Mouse (Mus musculus) gastrocnemius, postnatal 25 days (tissue): ENCODE measurements around the gene Shisa9. TPM values are rescaled to one million over a fixed set of nuclear protein-coding genes. Genes with fewer than 3 reads are reported as not detected.
"Not testable (repeated sequence)": the region's sequence is repeated elsewhere in the genome, so short reads cannot be mapped to it uniquely, and the experiment has no call there.

Experiments used
- DNase-seq: peaks from one replicate; pipeline ENCODE4 v3.0.0; 2022
- long read RNA-seq, 2 experiments: library from polyadenylated mRNA; stranded (forward); transcript quantifications; one replicate each; pipeline ENCODE4 v2.0.0; 2021
- total RNA-seq, 2 experiments: library from RNA; stranded (reverse); gene quantifications; 1 replicate in 1 of 2; 2 replicates in 1 of 2; pipeline ENCODE4 v1.2.3; 2021

Shisa9 gene
- not detected for total RNA-seq
- long read RNA-seq, experiment 1, result 0 reads
- long read RNA-seq, experiment 2, result 0 reads

DNA sequence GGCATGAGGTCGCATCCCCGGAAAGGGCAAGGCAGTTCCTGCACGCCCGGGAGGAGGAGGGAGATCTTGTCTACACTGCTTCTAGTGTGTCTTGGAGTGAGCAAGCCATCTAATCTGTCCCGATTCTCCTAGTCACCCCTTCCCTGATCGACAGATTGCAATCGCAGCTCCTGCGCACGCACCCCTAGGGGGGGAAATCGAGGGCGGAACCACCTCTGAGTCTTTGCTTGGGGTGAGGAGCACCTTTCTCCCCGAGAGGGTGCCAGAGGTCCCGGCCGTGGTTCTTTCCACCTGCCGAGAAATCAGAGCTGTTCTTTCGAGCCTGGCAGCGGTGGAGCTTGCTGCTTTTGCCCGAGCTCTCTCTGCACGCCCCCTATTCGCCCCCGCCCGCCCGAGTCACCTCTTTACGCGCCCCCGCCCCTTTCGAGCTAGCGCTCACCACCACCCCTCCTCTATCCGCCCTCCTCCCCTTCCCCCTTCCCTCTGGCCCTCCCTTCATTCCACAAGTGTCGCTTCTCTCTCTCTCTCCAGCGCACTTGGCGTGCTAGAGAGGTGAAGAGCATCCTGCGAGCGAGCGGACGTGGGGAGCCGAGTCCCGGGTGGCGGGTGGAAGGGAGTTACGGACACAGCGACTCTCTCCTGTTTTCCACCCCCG is at the start of gene Shisa9:
Shisa9 (plus strand) TSS at position 498 of the 655 bp plus-strand sequence.
- DNase-seq, result no peak

GRCm38 (mm10) chr16:11940477-11940876 is 43.4 kb upstream of the Shisa9 start:
- DNase-seq, result no peak

GRCm38 (mm10) chr16:11960691-11961090 is 23.2 kb upstream of the Shisa9 start:
- no peak for DNase-seq

DNA sequence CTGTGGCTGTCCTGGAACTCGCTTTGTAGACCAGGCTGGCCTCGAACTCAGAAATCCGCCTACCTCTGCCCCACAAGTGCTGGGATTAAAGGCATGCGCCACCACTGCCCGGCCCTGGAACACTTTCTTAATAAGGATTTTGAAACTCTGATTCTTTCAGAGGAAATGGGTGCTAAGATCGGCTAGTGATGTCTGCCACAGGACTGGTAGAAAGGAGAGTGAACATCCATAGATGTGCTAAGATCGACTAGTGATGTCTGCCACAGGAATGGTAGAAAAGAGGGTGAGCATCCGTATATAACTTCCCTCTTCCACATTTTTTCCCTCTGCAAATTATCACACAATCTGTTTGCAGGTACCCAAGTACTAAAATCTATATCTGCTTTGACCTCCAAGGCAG is 17.9 kb upstream of the Shisa9 start:
- DNase-seq, result no peak

DNA sequence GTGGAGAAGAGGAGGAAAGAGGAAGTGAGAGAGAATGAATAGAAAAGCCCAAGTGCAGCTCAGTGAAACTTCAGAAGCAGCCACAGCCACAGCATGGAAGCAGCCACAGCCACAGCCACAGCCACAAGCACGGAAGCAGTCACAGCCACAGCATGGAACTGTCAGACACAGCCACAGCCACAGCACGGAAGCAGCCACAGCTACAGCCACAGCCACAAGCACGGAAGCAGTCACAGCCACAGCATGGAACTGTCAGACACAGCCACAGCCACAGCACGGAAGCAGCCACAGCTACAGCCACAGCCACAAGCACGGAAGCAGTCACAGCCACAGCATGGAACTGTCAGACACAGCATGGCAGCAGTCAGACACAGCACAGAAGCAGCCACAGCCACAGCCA is 17.1 kb upstream of the Shisa9 start:
- not testable (repeated sequence) for DNase-seq

DNA sequence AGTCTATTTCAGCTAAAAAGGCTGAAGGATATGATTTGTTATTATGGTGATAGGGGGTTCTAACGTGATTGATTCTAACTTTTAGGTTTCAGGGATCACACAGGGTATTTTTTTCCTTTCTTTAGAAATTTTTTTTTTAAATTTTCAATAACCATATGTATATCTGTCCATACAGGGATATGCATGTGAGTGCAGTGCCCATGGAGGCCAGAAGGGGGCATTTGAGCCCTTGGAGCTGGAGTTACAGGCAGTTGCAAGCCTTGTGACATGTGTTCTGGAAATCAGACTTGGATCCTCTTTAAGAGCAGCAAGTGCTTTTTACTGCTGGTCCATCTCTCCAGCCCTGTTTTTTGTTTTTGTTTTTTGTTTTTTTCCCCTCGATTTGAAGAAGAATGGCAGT is 16.3 kb upstream of the Shisa9 start:
- no peak for DNase-seq

- DNase-seq, result no peak
These were observed 10.2 kb upstream of the Shisa9 start for GRCm38 (mm10) chr16:11973707-11974106.

DNA sequence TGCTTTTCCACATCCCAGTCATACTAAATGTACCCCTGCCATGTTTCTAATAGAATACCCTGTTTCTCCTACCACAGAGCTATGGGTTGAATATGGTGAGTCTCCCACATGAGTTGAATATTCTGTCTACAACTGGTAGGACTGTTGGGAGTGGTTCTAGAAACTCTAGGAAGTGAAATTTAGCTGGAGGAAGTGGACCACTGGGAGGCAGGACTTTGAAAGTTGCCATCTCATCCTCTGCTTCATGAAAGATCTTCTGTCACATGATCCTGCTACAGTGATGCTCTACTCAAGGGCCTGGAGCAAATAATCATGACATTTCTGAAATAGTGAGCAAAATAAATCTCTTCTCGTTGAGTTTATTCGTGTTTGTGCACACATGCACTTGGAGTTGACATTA is 7.2 kb upstream of the Shisa9 start:
- no peak for DNase-seq

GRCm38 (mm10) chr16:11980764-11981163 is 3.1 kb upstream of the Shisa9 start:
- DNase-seq, result no peak

DNA sequence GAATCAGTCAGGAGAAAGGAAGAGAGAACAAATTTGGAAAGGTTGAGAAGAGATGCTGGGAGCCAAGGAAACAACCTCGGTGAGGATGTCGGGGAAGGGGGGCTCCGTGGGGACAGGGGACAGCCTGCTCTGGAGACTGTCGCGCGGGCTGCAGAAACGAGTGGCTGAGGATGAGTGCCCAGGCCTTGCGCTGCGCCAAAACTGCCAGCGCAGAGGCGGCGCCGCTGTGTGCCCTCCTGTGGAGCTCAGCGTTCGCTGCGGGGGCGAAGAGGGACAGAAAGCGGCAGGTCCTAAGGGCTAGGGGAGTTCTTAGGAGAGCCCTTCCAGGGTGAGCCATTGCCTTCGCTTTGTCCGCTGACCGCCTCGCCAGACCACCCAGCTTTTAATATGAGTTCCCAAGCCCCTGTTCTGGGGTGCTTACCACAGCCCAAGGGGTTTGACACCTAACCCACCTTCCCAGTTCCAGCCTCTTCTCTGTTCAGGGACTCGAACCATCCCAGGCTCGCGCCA is 752 bp upstream of the Shisa9 start:
- DNase-seq, result no peak

- no peak for DNase-seq
These were observed 418 bp downstream of the Shisa9 start for GRCm38 (mm10) chr16:11984271-11984791.

DNA sequence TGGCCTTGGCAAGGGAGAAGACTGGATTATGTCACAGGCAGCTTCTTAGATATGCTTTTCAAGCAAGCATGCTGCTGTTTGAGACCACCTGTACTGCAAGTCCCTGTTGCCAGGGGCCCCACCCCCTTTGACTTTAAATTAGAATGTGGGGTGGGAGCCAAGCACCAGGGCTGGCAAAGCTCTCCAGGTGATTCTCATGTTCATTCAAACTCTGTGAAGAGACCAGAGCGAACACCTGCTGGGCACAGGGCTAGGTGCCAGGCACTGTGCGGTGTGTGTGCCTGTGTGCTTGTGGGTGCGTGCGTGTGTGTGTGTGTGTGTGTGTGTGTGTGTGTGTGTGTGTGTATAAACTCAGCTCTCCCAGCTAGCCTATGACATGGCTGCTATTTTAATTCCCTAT is 3.1 kb downstream of the Shisa9 start:
- no peak for DNase-seq

DNA sequence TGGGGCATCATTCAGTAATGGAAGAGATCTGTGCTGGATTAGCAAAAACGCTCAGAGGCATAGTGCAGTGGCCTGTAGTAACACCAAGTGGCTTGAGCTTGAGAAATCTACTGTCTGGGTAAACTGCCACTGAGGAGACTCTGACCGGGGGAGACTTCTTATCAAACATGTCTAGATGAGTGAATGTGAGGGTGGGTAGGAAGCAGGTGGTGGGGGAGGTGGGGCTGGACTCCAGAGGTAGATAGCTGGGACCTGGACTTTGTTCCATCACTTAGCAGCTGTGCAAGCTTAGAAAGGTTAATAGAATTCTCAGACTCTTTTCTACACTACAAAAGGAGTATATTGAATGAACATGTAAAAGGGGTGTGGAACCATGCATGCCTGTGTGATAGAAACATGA is 21.3 kb downstream of the Shisa9 start:
- DNase-seq, result no peak

DNA sequence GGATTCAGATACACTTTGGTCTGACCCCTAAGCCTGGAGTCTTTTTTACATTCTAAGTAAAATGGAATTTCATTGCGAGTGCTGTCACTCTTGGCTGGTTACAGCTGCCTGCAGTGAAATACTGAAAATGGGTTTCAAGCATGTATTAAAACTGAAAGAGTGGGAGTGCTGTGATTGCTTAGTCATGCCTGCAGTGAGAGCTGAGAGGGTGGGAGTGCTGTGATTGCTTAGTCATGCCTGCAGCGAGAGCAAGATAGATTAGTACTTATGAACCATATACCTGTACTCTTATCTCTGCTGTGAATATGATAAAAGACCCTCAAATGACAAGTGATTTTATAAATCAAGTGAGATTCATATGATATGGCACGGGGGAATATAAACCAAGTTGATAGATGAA is 26.2 kb downstream of the Shisa9 start:
- no peak for DNase-seq

DNA sequence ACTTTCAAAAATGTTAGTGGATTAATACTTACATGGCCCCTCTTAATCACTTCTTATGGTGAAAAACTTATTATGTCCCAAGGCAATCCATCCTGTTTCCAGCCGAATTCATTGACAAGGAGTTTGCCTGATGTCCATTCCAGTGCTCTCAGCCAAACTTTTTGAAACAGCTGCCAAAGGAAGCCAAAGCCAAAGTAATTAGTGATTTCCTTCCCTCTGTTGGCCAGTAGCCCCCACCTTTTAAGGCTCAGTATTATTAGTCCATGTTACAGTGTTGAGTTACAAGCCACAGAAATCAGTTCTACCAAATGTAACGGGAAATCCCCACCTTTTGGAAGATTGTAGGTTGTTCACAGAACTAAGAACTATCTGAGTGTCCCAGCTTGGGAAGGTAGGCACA is 28.8 kb downstream of the Shisa9 start:
- DNase-seq, result no peak

GRCm38 (mm10) chr16:12014523-12014922 is 30.6 kb downstream of the Shisa9 start:
- DNase-seq, result no peak

GRCm38 (mm10) chr16:12017921-12018618 is 34.2 kb downstream of the Shisa9 start:
- no peak for DNase-seq

- no peak for DNase-seq
These were observed 36.3 kb downstream of the Shisa9 start for GRCm38 (mm10) chr16:12020103-12020755.

GRCm38 (mm10) chr16:12032441-12032840 is 48.5 kb downstream of the Shisa9 start:
- DNase-seq, result no peak

DNA sequence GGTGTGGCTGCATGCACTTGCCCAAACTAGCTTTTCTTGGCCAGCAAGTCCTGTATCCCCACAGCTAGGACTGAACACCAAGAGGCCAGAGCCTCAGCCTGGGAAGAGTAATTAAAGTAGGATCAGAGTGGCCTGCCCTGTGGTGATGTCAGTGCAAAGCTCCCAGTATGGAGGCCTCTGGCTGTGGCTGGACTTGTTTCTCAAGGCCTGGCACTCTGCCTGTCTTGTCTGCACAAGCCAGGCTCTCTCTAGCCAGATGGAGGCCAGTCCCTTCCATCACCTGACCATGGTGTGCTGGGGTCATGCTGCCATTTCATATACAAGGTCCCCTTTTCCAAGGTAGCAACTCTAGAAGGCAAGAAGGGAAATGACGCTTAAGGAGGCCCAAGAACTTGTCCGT is 51.0 kb downstream of the Shisa9 start:
- no peak for DNase-seq

GRCm38 (mm10) chr16:12035626-12036025 is 51.7 kb downstream of the Shisa9 start:
- DNase-seq, result no peak

DNA sequence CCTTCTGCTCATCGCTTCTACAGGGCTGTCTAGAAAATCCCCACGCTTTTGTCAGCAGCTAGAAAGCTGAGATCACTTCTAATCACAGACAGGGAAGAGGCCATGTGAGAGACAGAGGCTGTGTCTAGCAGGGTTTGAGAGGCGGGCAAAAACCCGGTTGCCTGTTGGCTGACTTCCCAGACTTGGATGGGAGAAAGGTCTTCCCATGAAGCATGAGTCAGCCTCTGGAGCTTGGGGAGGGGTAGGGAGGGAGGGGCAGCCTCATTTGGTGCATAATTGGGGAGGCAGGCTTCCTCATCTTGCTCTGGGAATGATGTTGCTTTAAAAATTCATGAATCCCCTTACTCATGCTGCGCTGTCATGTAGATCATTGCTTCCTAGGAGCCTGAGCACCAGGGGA is 57.0 kb downstream of the Shisa9 start:
- DNase-seq, result peak; percentile 26

DNA sequence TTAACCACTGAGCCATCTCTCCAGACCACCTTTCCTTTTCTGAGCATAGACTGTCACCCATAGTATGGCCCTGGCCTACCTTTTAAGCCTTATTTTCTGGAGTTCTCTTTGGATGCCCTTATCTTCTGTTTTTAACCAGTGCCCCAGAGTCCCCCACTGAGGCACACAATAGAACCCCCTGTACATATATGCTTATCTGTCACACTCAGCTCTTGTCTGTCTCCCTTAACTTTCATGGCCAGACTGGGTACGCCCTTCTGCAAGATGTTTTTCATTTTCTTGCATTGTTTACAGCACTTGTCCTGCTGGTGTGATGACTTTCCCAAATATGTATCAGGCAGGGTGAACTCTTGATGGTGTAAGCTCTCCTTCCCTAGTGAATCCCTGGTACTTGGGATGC is 68.1 kb downstream of the Shisa9 start:
- no peak for DNase-seq
